Mouse (Mus musculus) bone marrow macrophage, adult 2 months (primary cell): ENCODE measurements around the gene Ssbp3. TPM values are rescaled to one million over a fixed set of nuclear protein-coding genes. Genes with fewer than 3 reads are reported as not detected.

Experiments
- H3K27ac ChIP-seq: 2 replicates; pipeline ENCODE4 v1.5.1; 2012; ENCODE audit warnings: low read depth, low read length; ENCODE audit not compliant: insufficient read depth
- H3K4me1 ChIP-seq: 2 replicates; pipeline ENCODE4 v1.6.1; 2012; ENCODE audit warnings: low read length; ENCODE audit not compliant: control insufficient read depth, insufficient read depth
- H3K4me3 ChIP-seq: 2 replicates; pipeline ENCODE4 v1.5.1; 2012; ENCODE audit warnings: mild to moderate bottlenecking, low read length, moderate library complexity; ENCODE audit not compliant: insufficient read depth
- CTCF ChIP-seq: IDR thresholded peaks from 2 replicates; pipeline ENCODE4 v1.5.1; 2012; ENCODE audit warnings: low read depth, mild to moderate bottlenecking, low read length, moderate library complexity
- POLR2A ChIP-seq: IDR thresholded peaks from 2 replicates; pipeline ENCODE4 v1.6.1; 2012; ENCODE audit warnings: mild to moderate bottlenecking, low read depth, low read length, borderline replicate concordance
- polyA plus RNA-seq: library from polyadenylated mRNA; stranded (reverse); fragments of >200 nt; gene quantifications from 2 replicates; pipeline ENCODE4 v1.2.4, GENCODE M21; 2012; ENCODE audit not compliant: missing spikeins, insufficient read depth, insufficient read length

Gene Ssbp3
- polyA plus RNA-seq, 1 experiment, result 34.8 TPM

- TF ChIP-seq POLR2A (no peak), CTCF (no peak)
- no peak overlapping the region for H3K27ac ChIP-seq
- no peak overlapping the region for H3K4me3 ChIP-seq
- no peaks in the 10 kb centered on the region for H3K4me1 ChIP-seq
Observed at GRCm38 (mm10) chr4:106994252-106994651, 83.8 kb downstream of the Ssbp3 start.

GRCm38 (mm10) chr4:106995069-106995468 is 84.6 kb downstream of the Ssbp3 start:
- no peaks in the 10 kb centered on the region for H3K4me1 ChIP-seq

GRCm38 (mm10) chr4:106995513-106995912 is 85.0 kb downstream of the Ssbp3 start:
- no peak overlapping the region for H3K4me3 ChIP-seq
- H3K4me1 ChIP-seq, result no peaks in the 10 kb centered on the region
- TF ChIP-seq CTCF (no peak), POLR2A (no peak)
- no peak overlapping the region for H3K27ac ChIP-seq

More at GRCm38 (mm10) chr4:106995069-106995468, 84.6 kb downstream of the Ssbp3 start:
- Histone ChIP-seq H3K27ac (no peak overlapping the region), H3K4me3 (no peak overlapping the region)
- TF ChIP-seq CTCF (no peak), POLR2A (no peak)

- TF ChIP-seq POLR2A (no peak), CTCF (no peak)
- Histone ChIP-seq H3K27ac (no peak overlapping the region), H3K4me3 (no peak overlapping the region), H3K4me1 (no peaks in the 10 kb centered on the region)
Observed at GRCm38 (mm10) chr4:106996305-106997076, 86.0 kb downstream of the Ssbp3 start.

GRCm38 (mm10) chr4:107001259-107001810 is 90.8 kb downstream of the Ssbp3 start:
- no peak for TF ChIP-seq POLR2A
- TF ChIP-seq CTCF, result no peak
- no peak overlapping the region for H3K27ac ChIP-seq

GRCm38 (mm10) chr4:107001916-107002488 is 91.5 kb downstream of the Ssbp3 start:
- Histone ChIP-seq H3K4me3 (no peak overlapping the region), H3K27ac (no peak overlapping the region), H3K4me1 (peaks cover 11% of the 10 kb centered on the region)
- TF ChIP-seq POLR2A (no peak), CTCF (no peak)

More at GRCm38 (mm10) chr4:107001259-107001810, 90.8 kb downstream of the Ssbp3 start:
- peaks cover 11% of the 10 kb centered on the region for H3K4me1 ChIP-seq
- no peak overlapping the region for H3K4me3 ChIP-seq

GRCm38 (mm10) chr4:107002517-107003165 is 92.1 kb downstream of the Ssbp3 start:
- TF ChIP-seq POLR2A (no peak), CTCF (no peak)
- H3K4me1 ChIP-seq, result peaks cover 11% of the 10 kb centered on the region
- no peak overlapping the region for H3K27ac ChIP-seq
- no peak overlapping the region for H3K4me3 ChIP-seq

- no peak overlapping the region for H3K4me3 ChIP-seq
- H3K4me1 ChIP-seq, result peaks cover 11% of the 10 kb centered on the region
- TF ChIP-seq CTCF (no peak), POLR2A (no peak)
- H3K27ac ChIP-seq, result no peak overlapping the region
Observed at GRCm38 (mm10) chr4:107003199-107003598, 92.7 kb downstream of the Ssbp3 start.

- Histone ChIP-seq H3K27ac (no peak overlapping the region), H3K4me1 (peaks cover 11% of the 10 kb centered on the region), H3K4me3 (no peak overlapping the region)
- TF ChIP-seq POLR2A (no peak), CTCF (no peak)
Observed at GRCm38 (mm10) chr4:107003786-107004185, 93.3 kb downstream of the Ssbp3 start.
